Mouse (Mus musculus): ENCODE results near the gene Slc6a3.
A peak's percentile ranks its signal among the peaks of the same experiment; 100 is the strongest.

Gene Slc6a3

DNA sequence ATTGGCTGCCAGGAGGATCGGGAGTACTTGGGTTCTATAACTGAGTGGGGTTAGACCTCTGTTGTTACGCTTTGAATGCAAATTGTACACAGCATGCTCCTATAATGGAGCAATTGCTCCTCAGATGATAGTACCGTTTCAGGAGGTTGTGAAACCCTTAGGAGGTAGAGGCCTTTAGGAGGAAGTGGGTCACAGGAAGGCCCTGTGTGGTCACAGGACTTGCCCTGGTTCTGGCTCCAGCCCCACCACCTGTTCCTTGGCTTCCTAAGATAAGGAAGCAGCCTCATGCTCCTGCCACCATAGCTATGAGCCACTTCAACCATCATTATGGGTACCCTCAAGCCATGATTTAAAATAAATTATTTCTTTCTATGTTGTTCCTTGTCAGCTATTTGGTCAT is 54.9 kb downstream of the Slc6a3 start:
- no peak for DNase-seq (ENCODE audit: low spot score)

DNA sequence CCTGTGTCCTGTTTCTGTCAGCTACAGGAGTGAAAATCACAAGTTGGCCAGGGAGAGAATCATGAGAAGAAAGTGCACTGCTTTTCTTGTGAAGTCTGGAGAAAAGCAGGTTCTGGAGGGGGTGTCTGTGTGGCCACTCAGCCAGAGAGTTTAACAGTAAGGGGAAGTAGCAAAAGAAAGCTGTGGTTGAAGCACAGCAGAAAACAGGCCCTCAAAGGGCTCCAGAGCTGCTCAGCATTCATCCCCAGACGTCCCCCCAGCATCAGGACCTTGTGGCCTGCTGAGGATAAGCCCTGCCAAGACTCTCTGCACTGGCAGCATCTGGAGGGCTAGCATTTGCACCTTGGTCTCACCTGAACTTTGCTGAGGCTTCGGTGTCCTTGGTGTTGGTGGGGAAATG is 56.0 kb downstream of the Slc6a3 start:
- DNase-seq (ENCODE audit: low spot score), result no peak

DNA sequence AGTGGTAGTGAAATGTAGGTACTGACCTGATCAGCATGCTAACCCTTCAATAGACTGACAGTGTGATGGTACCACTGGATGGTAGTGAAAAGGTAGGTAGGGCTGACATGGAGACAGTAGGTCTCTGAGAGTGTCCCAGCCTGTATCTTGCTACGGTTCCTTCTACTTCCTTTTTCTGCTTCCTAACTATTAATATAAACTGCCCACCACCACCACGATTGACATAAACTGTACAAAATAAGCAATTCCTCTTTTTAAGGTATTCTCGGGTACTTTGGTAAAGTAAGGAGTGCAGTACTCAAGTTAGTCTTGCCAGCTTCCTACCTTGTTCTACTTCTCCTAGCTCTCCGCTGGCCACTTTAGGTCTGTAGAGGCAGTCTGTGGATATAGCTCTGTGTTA is 59.7 kb downstream of the Slc6a3 start:
- DNase-seq (ENCODE audit: low spot score), result no peak

DNA sequence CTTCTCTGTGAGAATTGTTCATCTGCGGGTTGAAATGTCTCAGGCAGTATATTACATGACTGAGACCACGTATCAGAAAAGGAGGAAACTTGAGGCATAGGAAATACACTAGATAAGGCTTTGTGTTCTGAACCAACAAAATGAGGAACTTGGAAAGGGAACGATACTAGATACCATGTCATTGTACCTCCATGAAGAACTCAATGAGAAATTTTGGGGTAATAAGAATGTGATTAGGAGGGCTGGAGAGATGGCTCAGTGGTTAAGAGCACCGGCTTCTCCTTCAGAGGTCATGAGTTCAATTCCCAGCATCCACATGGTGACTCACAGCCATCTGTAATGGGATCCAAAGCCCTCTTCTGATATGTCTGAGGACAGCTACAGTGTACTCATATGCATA is 63.7 kb downstream of the Slc6a3 start:
- DNase-seq (ENCODE audit: low spot score), result no peak

DNA sequence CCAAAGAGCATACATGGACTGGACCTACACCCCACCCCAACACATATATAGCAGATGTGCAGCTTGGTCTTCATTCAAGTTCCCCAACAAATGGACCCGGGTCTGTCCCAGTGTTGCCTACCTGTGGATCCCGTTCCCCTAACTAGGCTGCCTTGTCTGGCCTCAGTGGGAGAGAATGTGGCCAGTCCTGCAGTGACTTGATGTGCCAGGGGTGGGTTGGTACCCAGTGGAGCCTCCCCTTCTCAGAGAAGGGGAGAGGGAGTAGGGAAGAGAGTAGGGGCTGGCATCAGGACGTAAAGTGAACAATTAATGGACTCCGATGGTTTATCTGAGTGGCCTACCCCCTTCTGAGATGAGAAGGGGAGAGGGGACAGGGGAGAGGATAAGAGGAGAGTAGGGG is 66.5 kb downstream of the Slc6a3 start:
- DNase-seq (ENCODE audit: low spot score), result no peak

DNA sequence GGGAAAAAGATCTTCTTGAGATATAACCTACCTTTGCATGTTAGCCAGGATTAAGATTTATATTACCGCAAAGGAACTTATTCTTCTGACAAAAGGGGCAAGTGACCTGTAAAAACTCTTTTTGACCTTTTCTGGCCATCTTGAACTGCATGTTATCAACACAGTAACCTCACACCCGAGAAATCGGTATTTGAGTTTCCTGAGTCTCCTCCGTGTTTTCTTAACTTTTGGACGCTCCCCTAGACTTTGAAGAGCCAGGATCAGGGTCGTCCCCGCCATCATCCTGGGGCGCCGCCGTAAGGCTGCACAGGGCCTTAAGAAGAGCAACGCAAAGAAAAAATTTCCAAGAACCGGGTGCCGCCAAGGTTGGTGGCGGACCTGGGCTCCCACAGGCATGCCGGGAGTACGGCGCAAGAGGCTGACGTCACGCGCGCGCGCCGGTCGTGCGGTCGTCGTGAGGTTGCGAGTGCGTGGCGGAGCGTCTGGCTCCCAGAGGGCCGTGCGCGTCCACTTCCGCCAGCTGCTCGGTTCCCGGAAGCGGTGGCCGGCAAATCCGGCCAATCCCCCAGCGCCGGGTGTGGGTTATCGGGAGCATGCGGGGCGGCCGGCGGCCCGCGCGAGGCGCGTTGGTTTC is 67.1 kb downstream of the Slc6a3 start, which contains the start of gene Clptm1l:
Gene Clptm1l (plus strand): TSS at position 485 of the 634 bp plus-strand sequence.
- DNase-seq (ENCODE audit: low spot score), result peak; percentile 96

DNA sequence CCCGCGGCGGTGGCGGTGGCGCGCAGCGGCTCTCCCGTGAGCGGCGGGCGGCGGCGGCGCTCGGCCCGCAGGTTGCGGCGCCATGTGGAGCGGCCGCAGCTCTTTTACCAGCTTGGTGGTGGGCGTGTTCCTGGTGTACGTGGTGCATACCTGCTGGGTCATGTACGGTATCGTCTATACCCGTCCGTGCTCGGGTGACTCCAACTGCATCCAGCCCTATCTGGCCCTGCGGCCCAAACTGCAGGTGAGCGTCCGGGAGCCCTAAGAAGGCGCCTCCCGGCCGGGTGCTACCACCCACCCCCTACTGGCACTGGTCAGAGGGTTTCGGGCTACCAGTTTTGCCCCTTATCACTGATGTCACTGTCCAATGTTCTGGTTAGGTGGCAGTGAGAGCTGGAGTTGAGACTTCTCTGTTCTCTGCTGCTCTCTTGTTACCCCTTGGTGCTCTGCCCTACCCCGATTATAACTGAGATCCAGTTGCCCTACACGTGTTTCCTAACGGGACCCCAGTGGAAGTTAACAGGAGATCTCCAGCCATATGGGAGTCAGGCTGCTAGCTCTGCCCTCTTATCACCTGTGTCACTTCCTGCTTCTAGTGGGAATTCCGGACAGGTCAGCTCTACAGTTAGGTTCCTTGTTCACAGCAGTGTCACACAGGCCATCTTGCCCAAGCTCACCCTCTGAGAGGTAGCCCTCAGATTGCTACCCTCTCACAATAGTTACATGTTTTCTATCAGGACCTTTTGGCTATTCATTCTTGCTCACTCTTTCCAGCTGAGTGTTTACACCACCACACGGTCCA is 67.8 kb downstream of the Slc6a3 start:
- DNase-seq (ENCODE audit: low spot score), result no peak

DNA sequence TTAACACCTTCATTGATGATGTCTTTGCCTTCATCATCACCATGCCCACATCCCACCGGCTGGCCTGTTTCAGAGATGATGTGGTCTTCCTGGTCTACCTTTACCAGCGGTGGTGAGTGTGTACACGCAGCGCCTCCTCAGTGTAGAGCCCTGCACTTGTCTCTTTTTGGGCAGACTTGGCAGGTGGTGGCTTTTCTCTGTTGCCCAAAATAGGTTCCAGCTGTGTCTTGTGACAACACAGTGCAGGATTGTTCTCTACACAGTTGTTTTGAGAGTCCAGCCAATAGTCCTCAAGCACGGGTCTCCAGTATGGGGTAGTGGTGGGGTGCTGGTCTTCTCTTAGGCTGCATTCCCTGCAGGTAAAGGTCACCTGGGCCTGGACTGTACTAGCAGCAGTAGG is 81.9 kb downstream of the Slc6a3 start:
- DNase-seq (ENCODE audit: low spot score), result no peak

DNA sequence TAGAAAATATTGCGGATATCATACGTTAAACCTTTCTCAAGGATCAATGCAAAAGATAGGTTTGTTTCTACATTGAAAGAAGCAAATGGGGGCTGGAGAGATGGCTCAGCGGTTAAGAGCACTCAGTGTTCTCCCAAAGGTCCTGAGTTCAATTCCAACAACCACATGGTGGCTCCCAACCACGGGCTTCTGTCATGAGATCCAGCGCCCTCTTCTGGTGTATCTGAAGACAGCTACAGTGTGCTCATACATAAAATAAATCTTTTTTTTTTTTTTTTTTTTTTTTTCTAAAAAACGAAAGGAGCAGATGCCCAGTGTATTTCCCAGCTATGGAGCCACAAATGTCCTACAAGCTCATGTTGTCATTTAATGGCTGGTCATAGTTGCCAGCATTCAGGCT is 84.1 kb downstream of the Slc6a3 start:
- DNase-seq (ENCODE audit: low spot score), result no peak

DNA sequence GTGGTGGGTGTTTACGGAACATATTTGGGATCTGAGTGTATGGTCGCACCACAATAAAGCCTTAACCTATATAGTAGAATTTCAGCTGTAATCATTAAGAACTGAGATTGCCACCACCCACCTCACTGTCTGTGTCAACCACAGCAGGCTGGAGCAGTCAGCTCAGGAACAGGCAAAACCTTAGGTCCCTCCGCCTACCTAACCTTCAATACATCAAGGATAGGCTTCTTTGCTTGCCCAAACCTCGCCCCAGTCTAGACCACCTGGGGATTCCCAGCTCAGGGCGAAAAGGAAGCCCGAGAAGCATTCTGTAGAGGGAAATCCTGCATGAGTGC is 89.8 kb downstream of the Slc6a3 start:
- DNase-seq (ENCODE audit: low spot score), result no peak

DNA sequence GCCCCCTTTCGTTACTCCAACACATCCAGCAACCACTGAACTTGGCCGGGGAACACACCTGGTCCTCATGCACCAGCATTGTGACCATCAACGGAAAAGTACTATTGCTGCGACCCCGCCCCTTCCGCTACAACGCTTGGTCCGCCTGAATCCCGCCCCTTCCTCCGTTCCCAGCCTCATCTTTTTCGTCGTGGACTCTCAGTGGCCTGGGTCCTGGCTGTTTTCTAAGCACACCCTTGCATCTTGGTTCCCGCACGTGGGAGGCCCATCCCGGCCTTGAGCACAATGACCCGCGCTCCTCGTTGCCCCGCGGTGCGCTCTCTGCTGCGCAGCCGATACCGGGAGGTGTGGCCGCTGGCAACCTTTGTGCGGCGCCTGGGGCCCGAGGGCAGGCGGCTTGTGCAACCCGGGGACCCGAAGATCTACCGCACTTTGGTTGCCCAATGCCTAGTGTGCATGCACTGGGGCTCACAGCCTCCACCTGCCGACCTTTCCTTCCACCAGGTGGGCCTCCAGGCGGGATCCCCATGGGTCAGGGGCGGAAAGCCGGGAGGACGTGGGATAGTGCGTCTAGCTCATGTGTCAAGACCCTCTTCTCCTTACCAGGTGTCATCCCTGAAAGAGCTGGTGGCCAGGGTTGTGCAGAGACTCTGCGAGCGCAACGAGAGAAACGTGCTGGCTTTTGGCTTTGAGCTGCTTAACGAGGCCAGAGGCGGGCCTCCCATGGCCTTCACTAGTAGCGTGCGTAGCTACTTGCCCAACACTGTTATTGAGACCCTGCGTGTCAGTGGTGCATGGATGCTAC is 90.4 kb downstream of the Slc6a3 start, which contains the start of gene Tert:
Gene Tert (plus strand): TSS at position 167 of the 805 bp plus-strand sequence.
- peak; percentile 72 for DNase-seq (ENCODE audit: low spot score)

All from testis, postnatal 10 days (tissue).